Mouse (Mus musculus) E14TG2a.4 (cell line): ENCODE measurements around the gene Mpp4.

Source experiments
- CTCF ChIP-seq: conservative IDR thresholded peaks from 2 replicates; pipeline ENCODE4 v1.5.1; 2014; ENCODE audit warnings: low read length
- NANOG ChIP-seq: IDR thresholded peaks from 2 replicates; pipeline ENCODE4 v1.6.1; 2014; ENCODE audit warnings: borderline replicate concordance, low read length, mixed read lengths
- POU5F1 ChIP-seq: IDR thresholded peaks from 2 replicates; pipeline ENCODE4 v1.6.1; 2014; ENCODE audit warnings: low read length, borderline replicate concordance

GRCm38 (mm10) chr1:59180003-59180402 is 16.8 kb upstream of the Mpp4 start:
- TF ChIP-seq CTCF = no peak
- no peak for TF ChIP-seq NANOG
- TF ChIP-seq POU5F1 = no peak
